Mouse (Mus musculus) liver, embryonic 14.5 days (tissue): Measurements from ENCODE around the gene Rsph14. TPM values are rescaled to one million over a fixed set of nuclear protein-coding genes. Genes with fewer than 3 reads are reported as not detected.

Experiments used
- ATAC-seq: fragments of 200-750 bp; cut with Nextera tagmentation; 2 replicates; pipeline ENCODE4 v1.8.0; 2017; ENCODE audit warnings: moderate number of reproducible peaks, mild to moderate bottlenecking, moderate library complexity; ENCODE audit not compliant: insufficient read depth
- DNase-seq, 3 experiments: peaks; one replicate each; pipeline ENCODE4 v3.0.0-alpha.2; 2012 to 2013; ENCODE audit warnings: low read depth in 3 of 3, low spot score in 3 of 3
- H3K27ac ChIP-seq: fragments of 300-500 bp; sonication (generic); 2 replicates; pipeline ENCODE4 v1.5.1; 2014; ENCODE audit warnings: moderate library complexity, mild to moderate bottlenecking, control low read depth, inconsistent platforms
- H3K27me3 ChIP-seq: fragments of 300-500 bp; sonication (generic); 2 replicates; pipeline ENCODE4 v1.6.1; 2014; ENCODE audit warnings: mild to moderate bottlenecking, low read length, moderate library complexity; ENCODE audit not compliant: control insufficient read depth, insufficient read depth
- H3K36me3 ChIP-seq: fragments of 300-500 bp; sonication (generic); replicated peaks from 2 replicates; pipeline ENCODE4 v1.6.1; 2014; ENCODE audit warnings: low read depth; ENCODE audit not compliant: control insufficient read depth, insufficient read depth
- H3K4me1 ChIP-seq, 2 experiments: fragments of 200-500 bp in 1 of 2; fragments of 300-500 bp in 1 of 2; sonication (generic) in 1 of 2; replicated peaks; 2 replicates each; pipeline ENCODE4 v1.6.1; 2012 to 2014; ENCODE audit warnings: antibody characterized with exemption in 1 of 2, inconsistent platforms in 1 of 2, low read length in 1 of 2; ENCODE audit not compliant: control insufficient read depth in 2 of 2, insufficient read depth in 2 of 2
- H3K4me2 ChIP-seq: fragments of 300-500 bp; sonication (generic); 2 replicates; pipeline ENCODE4 v1.6.1; 2014; ENCODE audit warnings: low read depth, mild to moderate bottlenecking, control low read depth, moderate library complexity
- H3K4me3 ChIP-seq, 2 experiments: fragments of 200-500 bp in 1 of 2; fragments of 300-500 bp in 1 of 2; sonication (generic) in 1 of 2; 2 replicates each; pipeline ENCODE4 v1.5.1; 2012 to 2014; ENCODE audit warnings: low read depth in 2 of 2, low read length in 2 of 2, mild to moderate bottlenecking in 2 of 2, control low read depth in 1 of 2, inconsistent platforms in 1 of 2, moderate library complexity in 1 of 2; ENCODE audit not compliant: insufficient read depth in 1 of 2
- H3K9ac ChIP-seq: fragments of 300-500 bp; sonication (generic); replicated peaks from 2 replicates; pipeline ENCODE4 v1.6.1; 2014; ENCODE audit warnings: mild to moderate bottlenecking, control low read depth, moderate library complexity
- H3K9me3 ChIP-seq: fragments of 300-500 bp; sonication (generic); 2 replicates; pipeline ENCODE4 v1.6.1; 2016; ENCODE audit warnings: low read length, mixed read lengths; ENCODE audit not compliant: control insufficient read depth
- CTCF ChIP-seq: IDR thresholded peaks from 2 replicates; pipeline ENCODE4 v1.5.1; 2016; ENCODE audit warnings: antibody characterized with exemption, low read depth, control low read depth
- EP300 ChIP-seq: IDR thresholded peaks from 2 replicates; pipeline ENCODE4 v1.6.1; 2016; ENCODE audit warnings: antibody characterized with exemption, low read depth
- WGBS: fragments of 180-500 bp; shearing (Covaris S2); extraction: QIAGEN DNeasy Blood & Tissue Kit; methylation state at CpG from one replicate; pipeline ENCODE4 v1.1.7; 2014; ENCODE audit not compliant: insufficient replicate concordance; 5-methylcytosine and 5-hydroxymethylcytosine counted together
- polyA plus RNA-seq, 2 experiments: library from polyadenylated mRNA; depleted of rRNA in 1 of 2; stranded (reverse) in 1 of 2; unstranded in 1 of 2; fragments of >200 nt; fragmentation: Nextera tagmentation in 1 of 2; extraction: Ambion mirVana in 1 of 2; gene quantifications; 2 replicates each; pipeline versions ENCODE4 v1.2.1 to v1.2.3; 2012 to 2014

Gene Rsph14
- polyA plus RNA-seq, 2 experiments: not detected

GRCm38 (mm10) chr10:74987698-74988470 is 44.5 kb downstream of the Rsph14 start:
- no peaks in the 10 kb centered on the region for H3K27me3 ChIP-seq
- no peak overlapping the region for H3K27ac ChIP-seq
- WGBS: 15% methylated on average over 14 of the region's 14 CpGs
- DNase-seq: no peak
- H3K4me3 ChIP-seq: no peak overlapping the region
- H3K9ac ChIP-seq: no peak overlapping the region
- ATAC-seq: peak; percentile 68; the same call in 1 of the 2 replicates
- TF ChIP-seq CTCF: no peak
- TF ChIP-seq EP300: no peak
- 0 out of 4 replicates have a peak, but pooled peaks cover 0 to 2% of the 10 kb centered on the region in 2 experiments for H3K4me1 ChIP-seq
- peak overlapping the region; percentile 11; the same call in 1 of the 2 replicates for H3K4me2 ChIP-seq
- no peaks in the 10 kb centered on the region for H3K9me3 ChIP-seq
- H3K36me3 ChIP-seq: no peaks in the 10 kb centered on the region

GRCm38 (mm10) chr10:74983176-74983575 is 49.2 kb downstream of the Rsph14 start:
- H3K4me2 ChIP-seq: no peak overlapping the region
- H3K36me3 ChIP-seq: no peaks in the 10 kb centered on the region
- H3K27me3 ChIP-seq: no peaks in the 10 kb centered on the region
- 0 out of 4 replicates have a peak, but pooled peaks cover 0 to 2% of the 10 kb centered on the region in 2 experiments for H3K4me1 ChIP-seq
- TF ChIP-seq CTCF: no peak; the same call in 1 of the 2 replicates
- 23% methylated on average over 8 of the region's 8 CpGs for WGBS
- no peak for DNase-seq
- no peaks in the 10 kb centered on the region for H3K9me3 ChIP-seq
- ATAC-seq: no peak
- no peak overlapping the region for H3K4me3 ChIP-seq
- H3K27ac ChIP-seq: no peak overlapping the region
- no peak overlapping the region for H3K9ac ChIP-seq

DNA sequence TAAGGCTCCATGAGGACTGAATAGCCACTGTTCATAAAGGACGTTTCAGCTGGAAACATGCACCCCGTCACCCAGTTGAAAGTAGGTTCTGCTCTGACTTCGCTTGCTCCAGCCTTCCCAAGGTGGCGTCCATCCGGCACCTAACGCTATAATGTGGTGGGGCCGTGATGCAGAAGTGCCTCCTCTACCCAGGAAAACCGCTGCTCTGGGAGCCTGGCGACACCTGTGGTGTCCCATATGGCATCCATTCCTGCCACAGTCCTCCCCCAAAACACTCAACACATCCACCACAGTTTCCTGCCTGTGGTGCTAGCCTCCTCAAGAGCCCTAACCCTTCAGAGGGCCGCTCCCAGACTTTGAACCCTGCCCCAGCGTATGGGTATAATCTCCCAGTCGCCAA is 51.2 kb downstream of the Rsph14 start:
- no peaks in the 10 kb centered on the region for H3K9me3 ChIP-seq
- H3K4me3 ChIP-seq: no peak overlapping the region
- TF ChIP-seq CTCF: no peak
- no peak for TF ChIP-seq EP300
- H3K9ac ChIP-seq: no peak overlapping the region
- DNase-seq (no peak), ATAC-seq (no peak)
- no peak overlapping the region for H3K27ac ChIP-seq
- no peaks in the 10 kb centered on the region for H3K27me3 ChIP-seq
- H3K36me3 ChIP-seq: no peaks in the 10 kb centered on the region
- H3K4me1 ChIP-seq: 0 out of 4 replicates have a peak, but pooled peaks cover 0 to 2% of the 10 kb centered on the region in 2 experiments
- 46% methylated on average over 12 of the region's 12 CpGs for WGBS
- no peak overlapping the region for H3K4me2 ChIP-seq

DNA sequence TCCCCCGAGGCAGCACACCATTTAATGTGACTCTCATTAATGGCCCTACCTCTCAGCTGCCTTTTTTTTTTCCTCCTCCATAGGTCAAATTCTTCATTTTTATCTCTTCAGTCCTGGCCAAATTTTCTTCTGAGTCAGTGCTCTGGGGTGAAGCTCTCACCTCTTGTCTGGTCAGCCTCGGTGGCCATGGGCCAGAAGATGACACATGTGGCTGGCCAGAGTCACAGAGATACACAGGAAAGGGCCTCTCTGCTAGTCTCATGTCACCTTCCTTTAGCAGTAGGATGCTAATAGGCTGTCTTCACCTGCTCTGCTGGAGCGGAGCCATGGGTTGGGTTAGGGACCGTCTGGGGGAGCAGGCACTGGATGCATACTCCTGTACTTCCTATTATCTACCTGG is 54.3 kb downstream of the Rsph14 start:
- 61% methylated on average over 4 of the region's 4 CpGs for WGBS

GRCm38 (mm10) chr10:74976429-74976828 is 56.0 kb downstream of the Rsph14 start:
- Histone ChIP-seq H3K4me1 (0 out of 4 replicates have a peak, but pooled peaks cover 0 to 5% of the 10 kb centered on the region in 2 experiments), H3K27ac (no peak overlapping the region), H3K27me3 (no peaks in the 10 kb centered on the region), H3K4me2 (no peak overlapping the region), H3K9ac (no peak overlapping the region), H3K9me3 (no peaks in the 10 kb centered on the region), H3K36me3 (no peaks in the 10 kb centered on the region), H3K4me3 (no peak overlapping the region)
- 23% methylated on average over 7 of the region's 7 CpGs for WGBS
- TF ChIP-seq EP300: no peak
- no peak for TF ChIP-seq CTCF
- no peak for DNase-seq
- ATAC-seq: no peak; the same call in 1 of the 2 replicates

More for the DNA sequence above, 54.3 kb downstream of the Rsph14 start:
- Histone ChIP-seq H3K36me3 (no peaks in the 10 kb centered on the region), H3K4me2 (no peak overlapping the region), H3K4me3 (no peak overlapping the region), H3K9me3 (no peaks in the 10 kb centered on the region), H3K9ac (no peak overlapping the region), H3K4me1 (0 out of 4 replicates have a peak, but pooled peaks cover 0 to 5% of the 10 kb centered on the region in 2 experiments), H3K27ac (no peak overlapping the region), H3K27me3 (no peaks in the 10 kb centered on the region)
- TF ChIP-seq CTCF (no peak), EP300 (no peak)
- ATAC-seq (no peak), DNase-seq (no peak)
